Mouse (Mus musculus) liver, adult 2 months (tissue): ENCODE data around the gene Hemk1.

Experiments used
- CTCF ChIP-seq: fragments of 200-500 bp; IDR thresholded peaks from 2 replicates; pipeline ENCODE4 v1.5.1; 2011; ENCODE audit warnings: low read depth, low read length, control low read depth
- POLR2A ChIP-seq: fragments of 200-500 bp; IDR thresholded peaks from 2 replicates; pipeline ENCODE4 v1.6.1; 2011; ENCODE audit warnings: low read length, control low read depth; ENCODE audit not compliant: insufficient read depth; ENCODE audit errors: extremely low read depth

- TF ChIP-seq POLR2A: no peak
- peak; percentile 97 for TF ChIP-seq CTCF
These were observed 2.2 kb downstream of the Hemk1 start for GRCm38 (mm10) chr9:107335909-107336308.
